Mouse (Mus musculus) MEL (cell line): Measurements from ENCODE around the gene Cep78. TPM values are rescaled to one million over a fixed set of nuclear protein-coding genes. Genes with fewer than 3 reads are reported as not detected.

Experiments
- DNase-seq: peaks from one replicate; pipeline ENCODE4 v3.0.0; 2011; ENCODE audit warnings: low read depth, low spot score
- H3K27ac ChIP-seq: 2 replicates; pipeline ENCODE4 v1.5.1; 2012; ENCODE audit warnings: low read depth, mild to moderate bottlenecking, control low read depth, low read length, moderate library complexity; ENCODE audit not compliant: control insufficient read depth
- H3K27me3 ChIP-seq, 2 experiments: fragments of 150-350 bp in 1 of 2; sonication (generic) in 1 of 2; 2 replicates each; pipeline ENCODE4 v1.6.1; 2012; ENCODE audit warnings: low read length in 2 of 2, mild to moderate bottlenecking in 2 of 2, improper control_type of control experiment in 1 of 2, moderate library complexity in 1 of 2; ENCODE audit not compliant: insufficient read depth in 2 of 2, control insufficient read depth in 1 of 2
- H3K36me3 ChIP-seq, 2 experiments: 2 replicates each; pipeline ENCODE4 v1.6.1; 2012 to 2014; ENCODE audit warnings: low read length in 2 of 2, improper control_type of control experiment in 1 of 2, inconsistent platforms in 1 of 2, mild to moderate bottlenecking in 1 of 2; ENCODE audit not compliant: insufficient read depth in 2 of 2, control insufficient read depth in 1 of 2
- H3K4me1 ChIP-seq, 2 experiments: fragments of 150-350 bp in 1 of 2; sonication (generic) in 1 of 2; 2 replicates each; pipeline ENCODE4 v1.6.1; 2012; ENCODE audit warnings: low read length in 2 of 2, improper control_type of control experiment in 1 of 2, mild to moderate bottlenecking in 1 of 2; ENCODE audit not compliant: insufficient read depth in 2 of 2, control insufficient read depth in 1 of 2
- H3K4me3 ChIP-seq, 2 experiments: fragments of 150-350 bp in 1 of 2; sonication (generic) in 1 of 2; 2 replicates each; pipeline ENCODE4 v1.5.1; 2012; ENCODE audit warnings: low read depth in 2 of 2, low read length in 2 of 2, mild to moderate bottlenecking in 2 of 2, moderate library complexity in 2 of 2, control low read depth in 1 of 2, improper control_type of control experiment in 1 of 2; ENCODE audit not compliant: control insufficient read depth in 1 of 2, insufficient read depth in 1 of 2
- H3K79me2 ChIP-seq: 2 replicates; pipeline ENCODE4 v1.6.1; 2012; ENCODE audit warnings: mild to moderate bottlenecking, low read length, moderate library complexity; ENCODE audit not compliant: control insufficient read depth, poor library complexity, insufficient read depth
- H3K9ac ChIP-seq: 2 replicates; pipeline ENCODE4 v1.6.1; 2012; ENCODE audit warnings: low read depth, mild to moderate bottlenecking, control low read depth, low read length, moderate library complexity; ENCODE audit not compliant: control insufficient read depth, poor library complexity, severe bottlenecking
- H3K9me3 ChIP-seq: fragments of 150-350 bp; sonication (generic); replicated peaks from 2 replicates; pipeline ENCODE4 v1.6.1; 2012; ENCODE audit warnings: mild to moderate bottlenecking, low read length, improper control_type of control experiment, moderate library complexity; ENCODE audit not compliant: insufficient read depth
- CHD2 ChIP-seq: IDR thresholded peaks from 2 replicates; pipeline ENCODE4 v1.6.1; 2011; ENCODE audit warnings: low read length, improper control_type of control experiment
- ELF1 ChIP-seq: IDR thresholded peaks from 2 replicates; pipeline ENCODE4 v1.6.1; 2014; ENCODE audit warnings: low read depth, mild to moderate bottlenecking, inconsistent platforms, low read length, improper control_type of control experiment, moderate library complexity
- GABPA ChIP-seq: IDR thresholded peaks from 2 replicates; pipeline ENCODE4 v1.6.1; 2012; ENCODE audit warnings: low read depth, mild to moderate bottlenecking, inconsistent platforms, low read length, improper control_type of control experiment, moderate library complexity
- JUND ChIP-seq: IDR thresholded peaks from 2 replicates; pipeline ENCODE4 v1.6.1; 2011; ENCODE audit warnings: low read depth, mild to moderate bottlenecking, improper control_type of control experiment, low read length
- MXI1 ChIP-seq: IDR thresholded peaks from 2 replicates; pipeline ENCODE4 v1.6.1; 2011; ENCODE audit warnings: mild to moderate bottlenecking, low read depth, low read length, improper control_type of control experiment
- NELFE ChIP-seq: IDR thresholded peaks from 2 replicates; pipeline ENCODE4 v1.6.1; 2011; ENCODE audit warnings: low read depth, low read length, improper control_type of control experiment
- POLR2A ChIP-seq, 2 experiments: IDR thresholded peaks; 2 replicates each; pipeline ENCODE4 v1.6.1; 2011 to 2012; ENCODE audit warnings: low read length in 2 of 2, mild to moderate bottlenecking in 2 of 2, control low read depth in 1 of 2, improper control_type of control experiment in 1 of 2, low read depth in 1 of 2, moderate library complexity in 1 of 2; ENCODE audit not compliant: control insufficient read depth in 1 of 2, insufficient read depth in 1 of 2, poor library complexity in 1 of 2
- USF1 ChIP-seq: IDR thresholded peaks from 2 replicates; pipeline ENCODE4 v1.6.1; 2014; ENCODE audit warnings: low read depth, mild to moderate bottlenecking, inconsistent platforms, low read length, improper control_type of control experiment, moderate library complexity
- USF2 ChIP-seq, 2 experiments: IDR thresholded peaks; 2 replicates each; pipeline ENCODE4 v1.6.1; 2011 to 2012; ENCODE audit warnings: improper control_type of control experiment in 2 of 2, low read length in 2 of 2, borderline replicate concordance in 1 of 2, inconsistent platforms in 1 of 2, low read depth in 1 of 2, mild to moderate bottlenecking in 1 of 2; ENCODE audit not compliant: insufficient read depth in 1 of 2
- ZKSCAN1 ChIP-seq: IDR thresholded peaks from 2 replicates; pipeline ENCODE4 v1.6.1; 2012; ENCODE audit warnings: low read depth, mild to moderate bottlenecking, inconsistent platforms, low read length, improper control_type of control experiment, moderate library complexity
- polyA plus RNA-seq, 2 experiments: library from polyadenylated mRNA; stranded (reverse) in 1 of 2; unstranded in 1 of 2; fragments of >175 nt in 1 of 2; fragments of >200 nt in 1 of 2; gene quantifications; 2 replicates each; pipeline versions ENCODE4 v1.2.1 to v1.2.4; 2012; ENCODE audit warnings: low replicate concordance in 2 of 2, low read depth in 1 of 2; ENCODE audit not compliant: insufficient read length in 2 of 2, insufficient read depth in 1 of 2, missing spikeins in 1 of 2
- total RNA-seq: library from RNA; depleted of rRNA; stranded (reverse); fragments of 300-350 nt; gene quantifications from 2 replicates; pipeline ENCODE4 v1.2.3, GENCODE M21; 2012

The Cep78 gene
- total and polyA plus RNA-seq, 3 experiments, result 22.2 to 23.0 TPM; not detected in 1

- Histone ChIP-seq H3K9ac (no peak overlapping the region), H3K36me3 (peaks cover 0 to 4% of the 10 kb centered on the region in 2 experiments; a peak in 2 of 4 replicates), H3K9me3 (no peaks in the 10 kb centered on the region), H3K27ac (no peak overlapping the region), H3K4me1 (peaks cover 0 to 6% of the 10 kb centered on the region in 2 experiments; a peak in 2 of 4 replicates), H3K79me2 (no peaks in the 10 kb centered on the region), H3K4me3 (no peak overlapping the region), H3K27me3 (no peaks in the 10 kb centered on the region)
- DNase-seq, result no peak
- no peak for TF ChIP-seq ZKSCAN1
Observed at GRCm38 (mm10) chr19:15948867-15949266, 35.9 kb downstream of the Cep78 start.

- H3K36me3 ChIP-seq, result peaks cover 0 to 2% of the 10 kb centered on the region in 2 experiments; a peak in 1 of 4 replicates
- H3K9me3 ChIP-seq, result no peaks in the 10 kb centered on the region
- H3K27me3 ChIP-seq, result no peaks in the 10 kb centered on the region
- H3K79me2 ChIP-seq, result no peaks in the 10 kb centered on the region
- H3K9ac ChIP-seq, result no peak overlapping the region
- H3K4me3 ChIP-seq, result no peak overlapping the region
- TF ChIP-seq NELFE (no peak), USF1 (no peak), CHD2 (no peak), GABPA (no peak), JUND (no peak), USF2 (IDR thresholded peaks at IDR 0.05; ENCODE audit: borderline replicate concordance in 1 of 2, insufficient read depth in 1 of 2, low read depth in 1 of 2, low read length in 2 of 2) (no peak)
- TF ChIP-seq, all 39 proteins: peak for 0
- Histone ChIP-seq H3K4me1 (peaks cover 0 to 6% of the 10 kb centered on the region in 2 experiments; a peak in 2 of 4 replicates), H3K27ac (no peak overlapping the region)
- DNase-seq, result no peak
Observed at GRCm38 (mm10) chr19:15948426-15948825, 36.4 kb downstream of the Cep78 start.

DNA sequence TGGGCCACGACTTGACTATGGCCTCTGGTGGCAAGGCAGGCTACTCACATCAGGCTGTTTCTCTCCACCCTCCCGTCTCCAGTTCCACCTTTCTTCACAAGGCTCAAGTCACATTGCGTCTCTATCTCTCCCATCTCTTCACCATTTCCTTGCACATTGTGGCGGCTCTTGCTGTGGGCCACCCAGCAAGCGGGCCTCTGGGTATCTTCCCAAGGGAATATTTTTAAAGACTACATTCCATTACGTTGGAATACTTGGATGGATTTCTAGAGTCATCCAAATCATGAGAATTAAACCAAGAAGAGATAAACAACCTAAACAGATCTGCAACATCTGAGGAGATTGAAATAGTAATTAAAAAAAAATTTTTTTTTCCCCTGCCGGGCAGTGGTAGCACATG is 37.6 kb downstream of the Cep78 start, which contains the start of gene Psat1:
Gene Psat1, minus strand, starts transcription at position 101 of the 400 bp plus-strand sequence.
- TF ChIP-seq JUND, result no peak
- TF ChIP-seq ELF1, result no peak
- TF ChIP-seq MXI1, result no peak
- TF ChIP-seq POLR2A (IDR thresholded peaks at IDR 0.05; ENCODE audit: control insufficient read depth in 1 of 2, insufficient read depth in 1 of 2, low read depth in 1 of 2, low read length in 2 of 2, poor library complexity in 1 of 2), result no peak
- Histone ChIP-seq H3K27ac (no peak within 1 kb of the TSS), H3K4me1 (peaks cover 0 to 6% of the 10 kb centered on the region in 2 experiments; a peak in 2 of 4 replicates), H3K9ac (no peak within 1 kb of the TSS), H3K79me2 (no peaks in the 10 kb centered on the region), H3K9me3 (no peaks in the 10 kb centered on the region), H3K4me3 (no peak within 1 kb of the TSS), H3K36me3 (peaks cover 0 to 2% of the 10 kb centered on the region in 2 experiments; a peak in 1 of 4 replicates), H3K27me3 (no peaks in the 10 kb centered on the region)
- DNase-seq, result no peak
